Mouse (Mus musculus): ENCODE results near the gene Gm17387. TPM values are rescaled to one million over a fixed set of nuclear protein-coding genes. Genes with fewer than 3 reads are reported as not detected.
"Not testable (repeated sequence)": the region's sequence is repeated elsewhere in the genome, so short reads cannot be mapped to it uniquely, and the experiment has no call there.

Gm17387 gene
- polyA plus RNA-seq, 1 experiment from 2014 or later = not detected

DNA sequence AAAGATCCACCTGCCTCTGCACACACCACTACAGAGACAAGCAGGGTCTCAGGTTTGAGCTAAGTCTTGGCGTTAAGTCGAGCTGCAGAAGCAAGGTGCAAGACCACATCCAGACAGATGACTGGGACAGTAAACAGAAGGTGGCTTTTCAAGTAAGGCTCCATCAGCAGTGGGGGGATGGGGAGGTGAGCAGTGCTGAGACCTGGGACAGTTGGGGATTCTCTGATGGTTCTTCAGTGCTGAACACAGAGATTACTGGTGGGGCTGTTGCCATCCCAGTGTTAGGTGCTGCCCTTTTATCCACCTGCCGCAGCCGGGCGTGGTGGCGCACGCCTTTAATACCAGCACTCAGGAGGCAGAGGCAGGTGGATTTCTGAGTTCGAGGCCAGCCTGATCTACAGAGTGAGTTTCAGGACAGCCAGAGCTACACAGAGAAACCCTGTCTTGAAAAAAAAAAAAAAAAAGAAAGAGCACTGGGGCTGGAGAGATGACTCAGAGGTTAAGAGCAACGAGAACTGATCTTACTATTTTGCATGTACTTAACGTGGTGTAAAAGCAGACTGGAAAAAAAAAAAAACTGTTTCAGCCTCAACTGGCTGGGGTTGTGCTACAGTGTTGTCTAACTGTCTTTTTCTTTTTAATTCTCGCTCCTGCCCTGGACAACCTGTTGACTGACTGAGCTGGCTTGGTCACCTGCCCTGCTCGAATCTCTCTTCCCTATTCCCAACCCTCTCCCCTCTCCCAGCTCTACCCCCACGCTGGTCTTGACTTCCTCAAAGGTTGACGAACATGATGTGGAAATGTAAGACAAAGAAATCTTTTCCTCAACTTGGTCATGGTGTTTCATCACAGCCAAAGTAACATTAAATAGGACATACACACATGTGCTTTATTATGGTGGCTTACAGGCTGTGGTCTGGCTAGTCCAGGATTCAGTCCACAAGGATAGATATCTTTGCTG lies 7.2 kb upstream of the Gm17387 start:
- 79% methylated on average over 14 of the region's 14 CpGs for WGBS
- no peak overlapping the region for H3K4me3 ChIP-seq (ENCODE audit: low read depth, low read length)
- H3K9ac ChIP-seq (replicated peaks; ENCODE audit: low read depth, low read length) = no peak overlapping the region
- ATAC-seq (ENCODE audit: insufficient number of reproducible peaks, insufficient read depth, low FRiP score, low read depth) = no peak
- no peaks in the 10 kb centered on the region for H3K9me3 ChIP-seq (ENCODE audit: control insufficient read depth, low read depth, low read length)
- no peak overlapping the region for H3K4me2 ChIP-seq (replicated peaks; ENCODE audit: low read depth, low read length)
- no peaks in the 10 kb centered on the region for H3K36me3 ChIP-seq (ENCODE audit: control insufficient read depth, insufficient read depth, low read length)
- 0 out of 2 replicates have a peak, but pooled peaks cover 8% of the 10 kb centered on the region for H3K4me1 ChIP-seq (ENCODE audit: control insufficient read depth, insufficient read depth, low read length)
- no peak overlapping the region for H3K27ac ChIP-seq (ENCODE audit: low read length)
- no peaks in the 10 kb centered on the region for H3K27me3 ChIP-seq (ENCODE audit: control insufficient read depth, insufficient read depth, low read length)

DNA sequence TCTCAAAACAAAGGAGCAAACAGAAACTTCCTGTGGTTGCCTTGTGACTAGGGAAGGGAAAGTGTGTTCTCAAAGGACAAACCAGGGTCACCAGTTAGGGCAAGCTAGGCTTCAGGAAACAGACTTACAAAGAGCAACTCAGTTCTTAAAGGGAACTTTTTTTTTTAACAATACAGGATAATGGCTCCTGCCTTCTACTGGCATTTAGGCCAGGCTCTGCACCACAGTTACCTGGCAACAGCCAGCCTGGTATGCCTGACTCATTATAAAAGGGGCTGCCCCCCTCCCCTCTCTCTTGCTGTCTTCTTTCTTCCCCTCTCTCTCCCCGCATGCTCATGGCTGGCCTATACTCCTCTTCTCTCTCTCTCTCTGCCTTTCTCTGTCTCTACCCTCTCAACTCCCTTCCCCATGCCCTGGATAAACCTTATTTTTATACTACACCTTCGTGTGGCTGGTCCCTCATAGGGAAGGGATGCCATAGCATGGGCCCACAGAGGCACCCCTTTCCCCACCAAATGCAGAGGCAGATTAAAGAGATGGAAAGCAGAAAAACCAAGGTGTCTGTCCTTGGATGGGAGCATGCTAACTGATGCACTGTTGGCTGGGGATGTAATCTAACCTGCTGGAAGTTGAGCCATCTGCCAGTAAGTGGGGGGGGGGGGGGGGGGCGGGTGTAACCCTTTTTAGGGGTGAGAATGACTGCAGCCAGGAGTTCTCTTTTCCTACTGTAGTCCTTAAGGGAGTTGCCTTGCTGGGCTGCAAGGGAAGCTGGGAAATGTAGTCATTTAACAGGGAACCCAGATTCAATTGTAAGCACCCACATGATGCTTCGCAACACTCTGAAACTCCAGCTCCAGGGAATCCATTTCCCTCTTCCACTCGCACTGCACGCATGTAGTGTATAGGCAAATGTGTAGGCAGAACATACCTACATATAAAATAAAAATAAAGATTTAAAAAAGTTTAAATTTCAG lies 3.8 kb upstream of the Gm17387 start:
- no peak overlapping the region for H3K4me3 ChIP-seq (ENCODE audit: low read depth, low read length)
- no peak overlapping the region for H3K4me2 ChIP-seq (replicated peaks; ENCODE audit: low read depth, low read length)
- no peaks in the 10 kb centered on the region for H3K9me3 ChIP-seq (ENCODE audit: control insufficient read depth, low read depth, low read length)
- H3K4me1 ChIP-seq (ENCODE audit: control insufficient read depth, insufficient read depth, low read length) = 0 out of 2 replicates have a peak, but pooled peaks cover 9% of the 10 kb centered on the region
- no peak overlapping the region for H3K9ac ChIP-seq (replicated peaks; ENCODE audit: low read depth, low read length)
- ATAC-seq (ENCODE audit: insufficient number of reproducible peaks, insufficient read depth, low FRiP score, low read depth) = peak; percentile 63; the same call in 1 of the 2 replicates
- H3K27ac ChIP-seq (ENCODE audit: low read length) = peak overlapping the region; percentile 30; the same call in 1 of the 2 replicates
- no peaks in the 10 kb centered on the region for H3K27me3 ChIP-seq (ENCODE audit: control insufficient read depth, insufficient read depth, low read length)
- no peaks in the 10 kb centered on the region for H3K36me3 ChIP-seq (ENCODE audit: control insufficient read depth, insufficient read depth, low read length)
- WGBS = 48% methylated on average over 6 of the region's 6 CpGs

DNA sequence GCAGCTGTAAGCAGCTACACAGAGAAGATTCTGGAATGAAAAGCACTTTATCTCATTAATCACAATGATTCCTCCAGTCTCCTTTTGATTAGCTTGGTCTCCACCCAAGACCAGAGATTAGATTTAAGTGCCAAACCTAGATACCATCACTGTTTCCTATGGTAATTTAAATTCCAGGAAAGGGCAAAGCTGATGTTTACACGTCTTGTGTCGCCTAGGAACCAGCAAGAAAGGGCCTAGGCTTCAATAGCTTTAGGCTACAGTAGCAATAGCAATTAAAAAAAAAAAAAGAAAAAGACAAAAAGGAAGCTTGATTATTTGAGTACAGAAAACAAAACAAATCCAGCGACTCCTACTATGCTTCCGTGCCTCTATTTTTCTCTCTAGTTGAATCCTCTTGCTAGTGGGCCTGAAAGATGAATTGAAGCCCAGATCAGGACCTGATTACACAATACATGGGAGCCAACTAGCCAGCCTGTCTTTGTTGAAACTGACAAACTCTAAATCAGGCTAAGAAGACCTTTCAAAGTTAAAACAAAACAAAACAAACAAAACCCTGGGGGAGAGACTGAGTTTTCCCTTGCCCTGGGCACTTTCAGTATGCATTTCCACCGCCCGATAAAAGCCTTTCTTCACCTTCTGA lies 2.7 kb upstream of the Gm17387 start:
- Histone ChIP-seq H3K4me1 (ENCODE audit: control insufficient read depth, insufficient read depth, low read length) (0 out of 2 replicates have a peak, but pooled peaks cover 9% of the 10 kb centered on the region), H3K9me3 (ENCODE audit: control insufficient read depth, low read depth, low read length) (no peaks in the 10 kb centered on the region), H3K36me3 (ENCODE audit: control insufficient read depth, insufficient read depth, low read length) (no peaks in the 10 kb centered on the region), H3K4me2 (replicated peaks; ENCODE audit: low read depth, low read length) (no peak overlapping the region), H3K4me3 (ENCODE audit: low read depth, low read length) (no peak overlapping the region), H3K9ac (replicated peaks; ENCODE audit: low read depth, low read length) (no peak overlapping the region), H3K27ac (ENCODE audit: low read length) (peak overlapping the region; percentile 39; the same call in 1 of the 2 replicates), H3K27me3 (ENCODE audit: control insufficient read depth, insufficient read depth, low read length) (no peaks in the 10 kb centered on the region)
- WGBS = 45% methylated on average over 6 of the region's 6 CpGs
- no peak for ATAC-seq (ENCODE audit: insufficient number of reproducible peaks, insufficient read depth, low FRiP score, low read depth)

DNA sequence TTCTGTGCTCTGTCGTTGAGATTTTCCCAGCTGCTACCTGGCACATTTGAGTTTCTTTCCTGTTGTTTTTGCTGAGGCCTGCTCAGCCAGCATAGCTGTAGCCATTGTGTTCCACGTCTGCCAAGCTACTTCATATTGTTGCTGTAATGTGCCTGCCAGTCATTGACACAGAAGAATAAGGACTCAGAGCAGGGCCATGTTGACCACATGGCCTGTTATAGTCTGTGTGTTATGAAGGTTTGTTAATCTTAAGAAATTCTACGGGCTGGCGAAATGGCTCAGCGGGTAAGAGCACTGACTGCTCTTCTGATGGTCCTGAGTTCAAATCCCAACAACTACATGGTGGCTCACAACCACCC lies 2.2 kb upstream of the Gm17387 start:
- Histone ChIP-seq H3K36me3 (ENCODE audit: control insufficient read depth, insufficient read depth, low read length) (no peaks in the 10 kb centered on the region), H3K9me3 (ENCODE audit: control insufficient read depth, low read depth, low read length) (no peaks in the 10 kb centered on the region), H3K27ac (ENCODE audit: low read length) (peak overlapping the region; percentile 39; the same call in 1 of the 2 replicates), H3K4me1 (ENCODE audit: control insufficient read depth, insufficient read depth, low read length) (0 out of 2 replicates have a peak, but pooled peaks cover 9% of the 10 kb centered on the region), H3K27me3 (ENCODE audit: control insufficient read depth, insufficient read depth, low read length) (no peaks in the 10 kb centered on the region), H3K4me3 (ENCODE audit: low read depth, low read length) (no peak overlapping the region), H3K9ac (replicated peaks; ENCODE audit: low read depth, low read length) (no peak overlapping the region), H3K4me2 (replicated peaks; ENCODE audit: low read depth, low read length) (no peak overlapping the region)
- WGBS = 61% methylated on average over 5 of the region's 5 CpGs
- no peak for ATAC-seq (ENCODE audit: insufficient number of reproducible peaks, insufficient read depth, low FRiP score, low read depth)

DNA sequence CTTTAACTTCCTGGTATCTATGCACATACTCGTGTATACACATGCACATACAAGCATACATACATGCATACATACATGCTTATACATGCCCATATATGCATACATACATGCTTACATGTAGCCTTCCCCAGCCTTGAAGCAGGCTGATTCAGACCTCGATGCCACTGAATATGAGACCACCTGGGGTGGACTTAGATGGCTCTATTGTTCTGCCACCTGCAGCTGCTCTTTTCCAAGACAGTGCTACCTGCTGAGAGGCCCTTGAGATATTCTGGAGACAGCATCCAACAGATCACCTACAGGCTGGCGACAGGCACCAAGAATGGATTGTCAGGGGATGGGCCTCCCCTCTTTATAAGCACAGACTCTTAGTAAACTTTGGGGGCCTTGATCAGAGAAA lies 1.5 kb downstream of the Gm17387 start:
- no peak for ATAC-seq (ENCODE audit: insufficient number of reproducible peaks, insufficient read depth, low FRiP score, low read depth)
- no peaks in the 10 kb centered on the region for H3K27me3 ChIP-seq (ENCODE audit: control insufficient read depth, insufficient read depth, low read length)
- H3K27ac ChIP-seq (ENCODE audit: low read length) = no peak overlapping the region
- H3K36me3 ChIP-seq (ENCODE audit: control insufficient read depth, insufficient read depth, low read length) = no peaks in the 10 kb centered on the region
- H3K9me3 ChIP-seq (ENCODE audit: control insufficient read depth, low read depth, low read length) = no peaks in the 10 kb centered on the region
- 66% methylated on average over 3 of the region's 3 CpGs for WGBS
- no peak overlapping the region for H3K4me2 ChIP-seq (replicated peaks; ENCODE audit: low read depth, low read length)
- H3K9ac ChIP-seq (replicated peaks; ENCODE audit: low read depth, low read length) = no peak overlapping the region
- H3K4me1 ChIP-seq (ENCODE audit: control insufficient read depth, insufficient read depth, low read length) = 0 out of 2 replicates have a peak, but pooled peaks cover 9% of the 10 kb centered on the region
- no peak overlapping the region for H3K4me3 ChIP-seq (ENCODE audit: low read depth, low read length)

DNA sequence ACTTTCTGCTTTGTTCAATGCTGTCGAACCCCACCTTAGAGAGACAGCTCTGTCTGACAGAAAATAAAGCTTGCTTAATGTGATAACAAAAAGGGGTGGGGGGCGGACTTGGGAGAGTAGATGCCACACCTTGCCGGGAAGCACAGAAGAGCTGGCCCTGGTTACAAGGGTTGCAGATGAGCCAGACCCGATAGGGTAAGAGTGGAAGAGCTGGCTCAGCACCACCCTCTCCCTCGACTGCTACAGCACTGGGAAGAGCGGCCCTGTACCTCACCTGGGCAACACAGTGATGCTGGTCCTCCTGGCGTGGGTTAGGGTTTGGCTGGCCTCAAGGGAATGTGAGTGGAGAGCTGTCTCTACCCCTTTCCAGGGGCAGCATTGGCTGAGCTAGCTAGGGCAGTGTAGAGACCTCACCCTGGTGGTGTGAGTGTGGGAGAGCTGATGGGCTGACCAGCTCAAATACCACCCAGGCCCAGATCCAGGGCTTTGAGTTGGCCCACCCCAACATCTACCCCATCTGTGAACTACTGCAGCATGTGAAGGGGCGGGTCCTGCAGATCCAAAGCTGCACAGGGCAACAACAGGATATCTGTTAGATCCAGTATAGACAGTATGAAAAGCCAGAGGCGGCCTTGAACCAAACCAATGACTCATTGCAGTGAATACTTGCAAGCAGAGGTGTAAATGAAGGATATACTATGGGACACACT lies 3.7 kb downstream of the Gm17387 start:
- ATAC-seq (ENCODE audit: insufficient number of reproducible peaks, insufficient read depth, low FRiP score, low read depth) = 0 out of 2 replicates have a peak, but pooled peaks have one; percentile 23
- no peak overlapping the region for H3K4me3 ChIP-seq (ENCODE audit: low read depth, low read length)
- no peak overlapping the region for H3K9ac ChIP-seq (replicated peaks; ENCODE audit: low read depth, low read length)
- H3K27ac ChIP-seq (ENCODE audit: low read length) = no peak overlapping the region
- peaks cover under 1% of the 10 kb centered on the region; the same call in 1 of the 2 replicates for H3K4me1 ChIP-seq (ENCODE audit: control insufficient read depth, insufficient read depth, low read length)
- H3K27me3 ChIP-seq (ENCODE audit: control insufficient read depth, insufficient read depth, low read length) = no peaks in the 10 kb centered on the region
- H3K9me3 ChIP-seq (ENCODE audit: control insufficient read depth, low read depth, low read length) = no peaks in the 10 kb centered on the region
- H3K36me3 ChIP-seq (ENCODE audit: control insufficient read depth, insufficient read depth, low read length) = no peaks in the 10 kb centered on the region
- WGBS = 67% methylated on average over 9 of the region's 9 CpGs
- no peak overlapping the region for H3K4me2 ChIP-seq (replicated peaks; ENCODE audit: low read depth, low read length)

DNA sequence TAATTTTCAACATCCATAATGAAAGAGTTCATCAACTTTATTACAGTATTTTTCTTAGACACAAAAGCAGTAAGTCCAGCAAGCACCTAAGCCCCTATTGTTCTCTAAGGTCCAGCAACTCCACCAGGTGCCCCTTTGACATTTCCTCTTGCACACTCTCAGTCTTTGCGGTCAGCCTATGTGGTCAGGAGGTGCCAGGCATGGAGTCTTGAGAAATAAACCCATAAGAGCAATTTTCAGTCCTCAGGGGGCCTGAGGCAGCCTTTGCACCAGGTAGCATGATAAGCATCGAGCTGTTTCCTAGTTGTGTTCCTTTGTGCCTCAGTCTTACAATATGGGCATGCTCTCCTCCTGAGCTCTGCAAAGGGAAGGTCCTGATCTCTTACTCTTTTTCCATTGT lies 7.7 kb downstream of the Gm17387 start:
- WGBS = 83% methylated on average over 1 of the region's 2 CpGs
- H3K4me3 ChIP-seq (ENCODE audit: low read depth, low read length); H3K9ac ChIP-seq (replicated peaks; ENCODE audit: low read depth, low read length); H3K4me2 ChIP-seq (replicated peaks; ENCODE audit: low read depth, low read length); H3K9me3 ChIP-seq (ENCODE audit: control insufficient read depth, low read depth, low read length); H3K27me3 ChIP-seq (ENCODE audit: control insufficient read depth, insufficient read depth, low read length); H3K36me3 ChIP-seq (ENCODE audit: control insufficient read depth, insufficient read depth, low read length); H3K4me1 ChIP-seq (ENCODE audit: control insufficient read depth, insufficient read depth, low read length); H3K27ac ChIP-seq (ENCODE audit: low read length); ATAC-seq (ENCODE audit: insufficient number of reproducible peaks, insufficient read depth, low FRiP score, low read depth): not testable (repeated sequence)

Measured in stomach, embryonic 14.5 days (tissue).